Mouse (Mus musculus) liver, postnatal 0 days (tissue): ENCODE results near the gene Mog.

Source experiments
- CTCF ChIP-seq: sonication (generic); IDR thresholded peaks from 2 replicates; pipeline ENCODE4 v1.5.1; 2016; ENCODE audit warnings: antibody characterized with exemption, low read depth
- EP300 ChIP-seq: IDR thresholded peaks from 2 replicates; pipeline ENCODE4 v1.6.1; 2016; ENCODE audit warnings: antibody characterized with exemption, low read depth, mild to moderate bottlenecking

- no peak for TF ChIP-seq CTCF
- no peak for TF ChIP-seq EP300
Measured at GRCm38 (mm10) chr17:37072730-37073276, 49.6 kb upstream of the Mog start.
